Mouse (Mus musculus): ENCODE data around the gene Leng1. TPM values are rescaled to one million over a fixed set of nuclear protein-coding genes. Genes with fewer than 3 reads are reported as not detected.

Leng1 gene
- polyA plus RNA-seq, 1 experiment: 10.4 TPM

- H3K36me3 ChIP-seq (ENCODE audit: control insufficient read depth, insufficient read depth): peaks cover 23% of the 10 kb centered on the region
- no peaks in the 10 kb centered on the region for H3K27me3 ChIP-seq (ENCODE audit: control insufficient read depth, insufficient read depth, insufficient read length)
- peak overlapping the region; percentile 78 for H3ac ChIP-seq (ENCODE audit: control insufficient read depth, insufficient read length, low read depth)
- peaks cover 15% of the 10 kb centered on the region for H3K79me3 ChIP-seq (ENCODE audit: low read depth)
- peak overlapping the region; percentile 50 for H3K4me3 ChIP-seq (ENCODE audit: insufficient read depth, poor library complexity, severe bottlenecking)
- TF ChIP-seq CEBPB (IDR thresholded peaks at IDR 0.05; ENCODE audit: low read depth) (no peak), FOSL1 (IDR thresholded peaks at IDR 0.05; ENCODE audit: insufficient read depth, low read length, poor library complexity, severe bottlenecking) (no peak), CTCF (IDR thresholded peaks at IDR 0.05; ENCODE audit: control insufficient read depth, insufficient read depth, insufficient read length) (no peak), MAX (IDR thresholded peaks at IDR 0.05) (no peak), MYOD1 (IDR thresholded peaks at IDR 0.05; ENCODE audit: control insufficient read depth, insufficient read length, low read depth) (no peak), USF1 (IDR thresholded peaks at IDR 0.05; ENCODE audit: low read depth) (no peak), MYOG (IDR thresholded peaks at IDR 0.05; ENCODE audit: control insufficient read depth, extremely low read depth, insufficient read length) (no peak)
- peaks cover 36% of the 10 kb centered on the region for H3K79me2 ChIP-seq (ENCODE audit: control insufficient read depth, insufficient read depth)
Measured at GRCm38 (mm10) chr7:3694076-3694948, 28.7 kb upstream of the Leng1 start.

- TF ChIP-seq MYOG (IDR thresholded peaks at IDR 0.05; ENCODE audit: control insufficient read depth, extremely low read depth, insufficient read length) (no peak), FOSL1 (IDR thresholded peaks at IDR 0.05; ENCODE audit: insufficient read depth, low read length, poor library complexity, severe bottlenecking) (no peak), CTCF (IDR thresholded peaks at IDR 0.05; ENCODE audit: control insufficient read depth, insufficient read depth, insufficient read length) (no peak), USF1 (IDR thresholded peaks at IDR 0.05; ENCODE audit: low read depth) (no peak), MAX (IDR thresholded peaks at IDR 0.05) (no peak), CEBPB (IDR thresholded peaks at IDR 0.05; ENCODE audit: low read depth) (no peak), MYOD1 (IDR thresholded peaks at IDR 0.05; ENCODE audit: control insufficient read depth, insufficient read length, low read depth) (no peak)
- Histone ChIP-seq H3K79me3 (ENCODE audit: low read depth) (peaks cover 15% of the 10 kb centered on the region), H3K79me2 (ENCODE audit: control insufficient read depth, insufficient read depth) (peaks cover 36% of the 10 kb centered on the region), H3ac (ENCODE audit: control insufficient read depth, insufficient read length, low read depth) (peak overlapping the region; percentile 70), H3K36me3 (ENCODE audit: control insufficient read depth, insufficient read depth) (peaks cover 23% of the 10 kb centered on the region), H3K27me3 (ENCODE audit: control insufficient read depth, insufficient read depth, insufficient read length) (no peaks in the 10 kb centered on the region), H3K4me3 (ENCODE audit: insufficient read depth, poor library complexity, severe bottlenecking) (peak overlapping the region; percentile 50)
Measured at GRCm38 (mm10) chr7:3693809-3694075, 28.1 kb upstream of the Leng1 start.

GRCm38 (mm10) chr7:3692987-3693808, 27.6 kb upstream of the Leng1 start, which contains the start of gene Mboat7:
Gene Mboat7 (minus strand): TSS chr7:3693523.
- TF ChIP-seq CEBPB (IDR thresholded peaks at IDR 0.05; ENCODE audit: low read depth): no peak
- peak; percentile 22 for TF ChIP-seq MAX (IDR thresholded peaks at IDR 0.05)
- H3K4me3 ChIP-seq (ENCODE audit: insufficient read depth, poor library complexity, severe bottlenecking): peak within 1 kb of the TSS; percentile 50
- peaks cover 23% of the 10 kb centered on the region for H3K36me3 ChIP-seq (ENCODE audit: control insufficient read depth, insufficient read depth)
- H3K79me3 ChIP-seq (ENCODE audit: low read depth): peaks cover 15% of the 10 kb centered on the region
- H3K79me2 ChIP-seq (ENCODE audit: control insufficient read depth, insufficient read depth): peaks cover 36% of the 10 kb centered on the region
- H3K27me3 ChIP-seq (ENCODE audit: control insufficient read depth, insufficient read depth, insufficient read length): no peaks in the 10 kb centered on the region
- H3ac ChIP-seq (ENCODE audit: control insufficient read depth, insufficient read length, low read depth): peak within 1 kb of the TSS; percentile 78

GRCm38 (mm10) chr7:3692382-3692986, 26.8 kb upstream of the Leng1 start, which contains the start of gene Tsen34:
Gene Tsen34 (plus strand): TSS chr7:3692863.
- Histone ChIP-seq H3K79me2 (ENCODE audit: control insufficient read depth, insufficient read depth) (peaks cover 36% of the 10 kb centered on the region), H3K36me3 (ENCODE audit: control insufficient read depth, insufficient read depth) (peaks cover 21% of the 10 kb centered on the region), H3ac (ENCODE audit: control insufficient read depth, insufficient read length, low read depth) (peak within 1 kb of the TSS; percentile 70), H3K27me3 (ENCODE audit: control insufficient read depth, insufficient read depth, insufficient read length) (no peaks in the 10 kb centered on the region), H3K79me3 (ENCODE audit: low read depth) (peaks cover 15% of the 10 kb centered on the region), H3K4me3 (ENCODE audit: insufficient read depth, poor library complexity, severe bottlenecking) (peak within 1 kb of the TSS; percentile 50)
- TF ChIP-seq CTCF (IDR thresholded peaks at IDR 0.05; ENCODE audit: control insufficient read depth, insufficient read depth, insufficient read length) (no peak), USF1 (IDR thresholded peaks at IDR 0.05; ENCODE audit: low read depth) (no peak), FOSL1 (IDR thresholded peaks at IDR 0.05; ENCODE audit: insufficient read depth, low read length, poor library complexity, severe bottlenecking) (no peak), MAX (IDR thresholded peaks at IDR 0.05) (no peak), MYOD1 (IDR thresholded peaks at IDR 0.05; ENCODE audit: control insufficient read depth, insufficient read length, low read depth) (no peak), CEBPB (IDR thresholded peaks at IDR 0.05; ENCODE audit: low read depth) (no peak), MYOG (IDR thresholded peaks at IDR 0.05; ENCODE audit: control insufficient read depth, extremely low read depth, insufficient read length) (no peak)

- H3K27me3 ChIP-seq (ENCODE audit: control insufficient read depth, insufficient read depth, insufficient read length): no peaks in the 10 kb centered on the region
- H3K4me3 ChIP-seq (ENCODE audit: insufficient read depth, poor library complexity, severe bottlenecking): peak overlapping the region; percentile 50
- H3ac ChIP-seq (ENCODE audit: control insufficient read depth, insufficient read length, low read depth): peak overlapping the region; percentile 52
- peaks cover 15% of the 10 kb centered on the region for H3K36me3 ChIP-seq (ENCODE audit: control insufficient read depth, insufficient read depth)
- H3K79me3 ChIP-seq (ENCODE audit: low read depth): peaks cover 15% of the 10 kb centered on the region
- H3K79me2 ChIP-seq (ENCODE audit: control insufficient read depth, insufficient read depth): peaks cover 36% of the 10 kb centered on the region
- TF ChIP-seq MYOG (IDR thresholded peaks at IDR 0.05; ENCODE audit: control insufficient read depth, extremely low read depth, insufficient read length): no peak
- TF ChIP-seq MYOD1 (IDR thresholded peaks at IDR 0.05; ENCODE audit: control insufficient read depth, insufficient read length, low read depth): no peak
- no peak for TF ChIP-seq MAX (IDR thresholded peaks at IDR 0.05)
- no peak for TF ChIP-seq CTCF (IDR thresholded peaks at IDR 0.05; ENCODE audit: control insufficient read depth, insufficient read depth, insufficient read length)
- TF ChIP-seq CEBPB (IDR thresholded peaks at IDR 0.05; ENCODE audit: low read depth): no peak
- TF ChIP-seq FOSL1 (IDR thresholded peaks at IDR 0.05; ENCODE audit: insufficient read depth, low read length, poor library complexity, severe bottlenecking): no peak
- no peak for TF ChIP-seq USF1 (IDR thresholded peaks at IDR 0.05; ENCODE audit: low read depth)
Measured at GRCm38 (mm10) chr7:3691919-3692318, 26.3 kb upstream of the Leng1 start.

All from C2C12 (cell line).